Mouse (Mus musculus) erythroblast, adult 5-6 weeks (primary cell): Measurements from ENCODE around the gene Atp9a. TPM values are rescaled to one million over a fixed set of nuclear protein-coding genes. Genes with fewer than 3 reads are reported as not detected.

Experiments used
- ATAC-seq: replicated peaks from 2 replicates; pipeline ENCODE4 v1.8.0; 2016; ENCODE audit warnings: moderate number of reproducible peaks, mild to moderate bottlenecking, moderate TSS enrichment, inconsistent platforms; ENCODE audit not compliant: poor library complexity, low FRiP score, severe bottlenecking
- total RNA-seq, 2 experiments: library from RNA; stranded (forward) in 1 of 2; stranded (reverse) in 1 of 2; fragments of 150-400 nt in 1 of 2; fragments of 200-764, 138-1000 nt in 1 of 2; gene quantifications; 2 replicates each; pipeline versions ENCODE4 v1.2.3 to v1.2.4; 2015 to 2017; ENCODE audit warnings: low replicate concordance in 2 of 2

Atp9a gene
- total RNA-seq, 2 experiments from 2014 or later: not detected

DNA sequence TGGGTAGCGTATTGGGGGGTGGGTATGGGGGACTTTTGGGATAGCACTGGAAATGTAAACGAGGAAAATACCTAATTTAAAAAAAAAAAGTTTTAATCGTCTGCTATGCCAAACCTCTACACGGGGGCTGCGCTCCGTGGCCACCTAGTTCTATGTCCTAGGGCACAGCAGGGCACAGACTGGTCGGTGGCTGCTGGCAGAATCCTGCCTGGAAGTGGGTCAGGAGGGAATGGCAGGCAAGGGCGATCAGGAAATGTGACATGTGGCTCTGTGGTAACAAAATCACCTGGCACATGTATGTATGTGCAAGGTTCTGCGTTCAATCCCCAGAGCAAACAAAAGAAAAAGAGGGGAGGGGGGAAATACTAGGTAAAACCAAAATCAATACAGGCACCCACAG is 56.3 kb downstream of the Atp9a start:
- ATAC-seq: no peak

DNA sequence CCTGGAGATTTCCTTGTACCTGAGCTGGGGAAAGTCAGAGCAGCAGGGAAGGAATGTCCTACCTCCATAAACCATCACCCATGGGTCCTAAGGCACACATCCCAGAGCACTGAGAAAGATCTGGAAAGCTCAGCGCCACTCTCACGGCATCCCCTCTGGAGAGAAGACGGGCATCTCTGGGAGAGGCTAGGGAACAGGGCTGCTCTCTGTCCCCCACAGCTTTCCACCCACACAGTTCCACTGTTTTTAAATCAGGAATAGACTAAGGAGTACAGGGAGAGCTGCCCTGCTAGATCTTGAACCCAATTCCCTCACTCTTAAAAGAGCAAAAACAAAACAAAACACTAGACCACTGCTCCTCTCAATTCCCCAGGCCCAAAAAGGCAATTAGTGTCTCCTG is 57.5 kb downstream of the Atp9a start:
- ATAC-seq: no peak

DNA sequence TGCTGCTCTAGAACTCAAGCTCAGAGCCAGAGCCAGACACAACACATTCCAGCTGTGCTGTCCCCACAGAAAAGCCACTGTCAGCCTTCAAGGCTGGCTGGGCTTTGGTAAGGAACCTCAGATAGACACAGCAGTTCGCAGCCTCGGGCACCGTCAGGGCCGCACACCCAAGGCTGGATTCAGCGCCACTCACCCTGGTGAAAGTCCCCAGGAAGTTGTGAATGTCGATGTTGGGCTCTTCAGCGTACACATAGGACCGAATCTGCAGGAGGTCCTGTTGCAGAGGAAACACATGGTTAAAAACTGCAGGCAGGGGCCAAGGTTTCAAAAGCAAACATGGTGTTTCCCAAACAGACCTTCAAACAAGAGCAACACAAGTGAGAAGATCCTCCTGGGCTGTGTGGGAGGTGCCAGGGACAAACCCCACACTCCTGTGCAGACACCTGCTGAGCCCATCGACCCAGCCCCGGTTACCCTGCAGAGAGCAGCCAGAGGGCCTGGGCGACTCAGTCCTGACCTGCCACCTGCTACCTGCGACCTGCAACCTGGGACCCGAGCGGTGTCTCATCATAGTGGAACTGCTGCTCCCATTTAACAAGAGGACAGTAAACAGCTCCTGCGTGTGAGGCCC is 58.6 kb downstream of the Atp9a start:
- ATAC-seq: no peak

DNA sequence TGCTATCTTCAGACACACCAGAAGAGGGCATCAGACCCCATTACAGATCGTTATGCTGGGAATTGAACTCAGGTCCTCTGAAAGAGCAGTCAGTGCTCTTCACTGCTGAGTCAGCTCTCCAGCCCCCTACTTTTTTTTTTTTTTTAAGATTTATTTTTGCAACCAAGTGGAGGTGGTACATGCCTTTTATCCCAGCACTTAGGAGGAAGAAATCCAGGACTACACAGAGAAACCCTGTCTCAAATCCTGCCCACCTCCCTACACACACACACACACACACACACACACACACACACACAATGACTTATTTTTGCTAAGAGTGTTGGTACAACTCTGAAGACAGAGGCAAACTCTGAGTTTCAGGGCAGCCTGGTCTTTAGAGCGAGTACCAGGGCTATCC is 59.5 kb downstream of the Atp9a start:
- ATAC-seq: no peak

DNA sequence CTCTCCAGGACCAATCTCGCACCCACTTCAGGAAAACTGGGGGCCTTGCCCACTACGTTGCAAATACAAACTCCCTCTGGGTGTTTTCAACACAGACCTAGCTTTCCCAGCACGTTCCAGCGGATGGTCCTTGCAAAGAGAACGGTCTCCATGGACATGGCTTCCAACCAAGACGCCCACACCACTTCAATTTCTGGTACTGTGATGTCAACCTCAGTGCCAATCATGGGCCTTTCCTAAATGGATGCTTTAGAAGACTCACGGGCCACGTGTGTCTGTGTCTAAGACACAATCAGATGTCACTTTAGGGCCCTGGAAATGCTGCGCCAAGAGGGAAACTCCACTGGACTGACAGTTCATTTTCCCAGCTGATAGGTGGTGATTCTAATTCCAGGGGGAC is 60.7 kb downstream of the Atp9a start:
- ATAC-seq: no peak

DNA sequence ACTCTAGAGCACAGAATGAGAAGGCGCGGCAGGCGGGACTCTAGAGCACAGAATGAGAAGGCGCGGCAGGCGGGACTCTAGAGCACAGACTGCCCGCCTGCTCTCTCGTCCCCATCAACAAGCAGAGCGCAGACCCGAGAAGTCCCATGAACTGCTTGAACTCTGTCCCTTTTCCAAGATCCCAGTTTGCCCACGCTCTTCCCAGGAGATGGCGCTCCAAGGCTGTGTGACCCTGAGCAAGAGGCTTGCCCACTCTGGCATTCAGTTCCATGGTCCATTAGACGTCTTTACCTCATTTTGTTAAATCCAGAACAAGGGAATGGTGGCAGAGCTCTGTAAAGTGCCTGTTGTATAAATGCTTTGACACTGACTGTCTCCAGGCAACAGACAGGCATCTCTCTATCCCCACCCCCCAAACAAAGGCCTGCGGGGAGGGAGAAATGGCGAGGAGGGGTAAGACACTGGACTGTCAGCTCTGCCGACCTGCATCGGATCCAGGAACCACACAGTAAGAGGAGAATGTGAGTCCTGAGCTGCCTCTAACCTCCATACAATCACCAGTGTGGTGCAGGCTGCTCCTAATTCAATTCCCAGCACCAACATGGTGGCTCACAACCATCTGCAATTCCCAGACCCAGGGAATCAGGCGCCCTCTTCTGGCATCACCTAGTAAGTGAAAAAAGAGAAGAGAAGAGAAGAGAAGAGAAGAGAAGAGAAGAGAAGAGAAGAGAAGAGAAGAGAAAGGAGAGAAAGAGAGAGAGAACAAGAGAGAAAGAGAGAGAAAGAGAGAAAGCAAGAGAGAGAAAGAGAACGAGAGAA is 62.6 kb downstream of the Atp9a start:
- ATAC-seq: no peak

DNA sequence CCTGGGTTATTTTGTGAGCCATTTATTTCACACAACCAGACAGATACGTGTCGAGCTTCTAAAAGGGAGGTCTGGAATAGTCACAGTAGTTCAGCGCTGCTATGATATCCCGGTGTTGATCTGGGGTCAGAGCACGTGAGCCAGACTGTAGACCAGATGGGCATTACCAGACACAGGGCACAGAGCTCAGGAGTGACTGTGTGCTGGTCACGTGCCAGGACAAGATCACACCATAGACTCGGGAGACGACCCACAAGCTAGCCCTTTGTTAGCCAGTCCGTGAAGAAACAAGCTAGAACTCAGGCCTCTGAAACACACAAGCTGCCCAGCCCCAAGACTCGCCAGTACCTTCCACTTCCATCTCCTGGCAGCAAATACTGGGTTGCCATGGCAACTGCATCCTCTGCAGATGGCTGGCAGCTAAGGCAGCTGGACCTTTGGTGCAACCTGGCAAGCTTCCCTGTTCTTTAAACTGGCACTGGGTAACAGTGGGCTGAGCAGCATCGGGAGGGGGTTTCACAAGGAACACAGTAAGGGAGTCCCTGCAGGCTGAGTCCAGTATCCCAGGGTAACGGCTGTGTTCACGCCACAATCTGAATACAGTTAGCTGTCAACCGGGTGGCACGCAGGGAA is 63.4 kb downstream of the Atp9a start:
- ATAC-seq: no peak

DNA sequence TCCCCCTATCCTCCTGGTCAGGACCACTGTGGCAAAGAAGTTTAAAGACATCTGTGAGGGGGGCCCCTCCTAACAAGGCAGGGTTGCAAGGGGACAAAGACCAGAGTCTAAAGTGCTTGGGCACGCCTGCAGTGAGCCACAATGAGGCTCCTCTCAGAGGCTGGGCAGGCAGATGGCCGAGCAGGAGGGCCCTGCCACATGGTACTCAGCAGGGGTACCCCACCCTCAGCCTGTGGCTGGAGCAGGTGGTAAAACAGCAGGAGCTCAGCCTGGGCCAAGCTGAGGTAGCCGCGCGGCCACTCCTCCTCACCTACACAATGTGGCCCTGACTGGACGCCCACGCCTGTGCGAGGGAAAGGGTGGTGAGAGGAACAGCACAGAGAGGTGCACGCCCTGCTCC is 64.6 kb downstream of the Atp9a start:
- ATAC-seq: no peak

DNA sequence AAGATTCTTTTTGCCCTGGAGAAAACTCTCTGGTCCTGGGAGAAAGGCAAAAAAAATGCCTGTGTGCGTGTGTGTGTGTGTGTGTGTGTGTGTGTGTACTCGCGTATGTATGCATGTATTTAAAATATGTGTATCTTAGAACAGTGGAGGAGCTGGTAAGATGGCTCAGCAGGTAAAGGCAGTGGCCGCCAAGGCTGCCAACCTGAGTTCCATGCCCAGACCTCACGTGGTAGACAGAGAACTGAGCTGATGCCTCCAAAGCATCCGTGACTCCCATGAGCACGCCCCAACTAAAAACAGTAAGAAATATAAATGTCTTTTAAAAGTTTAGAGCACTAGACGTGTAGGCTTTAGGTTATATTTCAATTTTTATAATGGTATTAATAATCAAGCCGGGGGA is 70.5 kb downstream of the Atp9a start:
- ATAC-seq: no peak

DNA sequence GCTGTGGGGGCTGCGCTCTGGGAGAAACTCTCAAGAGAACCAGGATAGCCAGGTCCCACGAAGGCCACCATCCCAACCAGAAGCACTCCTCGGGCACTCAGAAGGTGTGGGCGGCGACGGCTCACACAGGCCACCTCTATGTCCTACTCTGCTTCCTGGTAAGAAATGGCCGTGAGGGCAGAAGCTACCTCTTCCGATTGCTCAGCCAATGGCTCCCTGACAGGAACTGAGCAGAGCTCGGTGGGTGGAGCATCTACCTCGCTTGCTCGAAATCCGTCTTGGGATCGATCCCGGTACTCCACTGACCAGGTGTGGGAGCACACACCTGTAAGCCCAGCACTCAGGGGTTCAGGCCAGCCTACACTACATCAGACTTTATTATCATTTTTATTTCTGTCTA is 72.0 kb downstream of the Atp9a start:
- no peak for ATAC-seq

DNA sequence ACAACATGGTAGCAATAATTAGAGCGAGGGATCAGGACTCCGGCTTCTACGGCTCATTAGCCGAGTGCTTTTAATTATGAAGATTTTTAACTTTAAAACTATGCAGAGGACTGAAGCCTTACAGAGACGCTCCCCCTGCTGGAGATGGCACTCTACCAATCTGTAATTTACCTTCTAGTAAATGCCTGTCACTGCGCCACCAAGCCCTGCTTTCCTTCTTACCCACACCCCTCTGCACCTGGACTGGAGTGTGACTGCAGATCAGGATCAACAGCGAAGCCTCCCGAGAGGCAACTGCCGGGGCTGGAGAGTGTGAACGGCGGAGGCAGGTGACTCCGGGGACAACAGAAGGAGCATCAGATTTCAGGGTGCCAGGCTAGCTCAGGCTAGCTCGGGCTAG is 72.4 kb downstream of the Atp9a start:
- ATAC-seq: no peak

DNA sequence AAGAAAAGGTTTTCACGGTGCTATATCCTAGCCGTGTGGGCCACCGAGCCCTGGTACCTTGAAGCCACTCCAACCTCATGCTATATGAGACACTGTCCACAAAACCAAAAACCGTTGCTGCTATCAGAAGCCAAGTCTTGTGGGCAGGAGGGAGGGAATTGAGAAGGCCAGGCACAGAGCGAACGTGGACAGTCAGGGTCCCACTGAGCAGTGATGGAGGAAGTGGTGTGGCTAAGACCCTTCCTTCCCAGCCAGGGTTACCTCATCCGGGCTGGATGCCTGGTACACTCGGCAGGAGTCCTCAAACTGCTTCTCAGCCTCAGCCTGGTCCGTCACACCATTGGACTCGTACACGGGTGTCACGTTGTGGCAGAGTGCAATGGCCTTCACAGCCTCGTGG is 74.5 kb downstream of the Atp9a start:
- no peak for ATAC-seq

DNA sequence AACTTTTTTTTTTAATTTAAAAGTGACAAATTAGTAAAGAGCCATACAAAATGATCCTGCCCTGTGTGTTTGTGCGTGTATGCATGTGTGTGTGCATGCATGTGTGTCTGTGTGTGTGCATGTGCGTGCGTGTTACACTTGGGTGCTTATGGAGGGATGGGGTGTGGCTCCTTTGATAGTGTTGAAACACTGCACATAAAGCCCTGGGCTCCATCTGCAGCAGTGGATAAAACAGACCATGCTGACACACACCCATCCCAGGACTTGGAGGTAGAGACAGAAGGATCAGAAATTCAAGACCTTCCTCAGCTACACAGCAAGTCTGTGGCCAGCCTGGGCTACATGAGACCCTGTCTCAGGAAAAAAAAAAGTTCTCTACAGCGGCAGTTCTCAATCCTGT is 76.5 kb downstream of the Atp9a start:
- ATAC-seq: no peak

DNA sequence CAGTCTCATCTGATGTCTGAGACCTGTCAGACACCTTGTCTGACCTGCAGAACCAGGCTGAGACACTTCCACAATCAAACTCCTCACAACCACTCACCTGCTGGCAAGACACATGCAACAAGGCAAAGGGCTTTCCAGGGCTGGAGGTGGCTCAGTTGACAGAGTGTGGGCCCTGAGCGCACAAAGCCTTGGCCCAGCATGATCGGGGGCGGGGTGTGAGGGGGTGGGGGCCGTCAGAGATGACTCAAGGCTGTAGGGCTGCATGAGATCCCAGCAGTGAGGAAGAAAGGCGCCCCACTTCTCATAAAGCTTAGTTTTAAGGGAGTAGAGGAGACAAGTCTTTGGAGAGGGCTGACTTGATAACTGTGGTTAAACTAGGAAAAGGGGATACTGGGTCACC is 78.5 kb downstream of the Atp9a start:
- no peak for ATAC-seq

DNA sequence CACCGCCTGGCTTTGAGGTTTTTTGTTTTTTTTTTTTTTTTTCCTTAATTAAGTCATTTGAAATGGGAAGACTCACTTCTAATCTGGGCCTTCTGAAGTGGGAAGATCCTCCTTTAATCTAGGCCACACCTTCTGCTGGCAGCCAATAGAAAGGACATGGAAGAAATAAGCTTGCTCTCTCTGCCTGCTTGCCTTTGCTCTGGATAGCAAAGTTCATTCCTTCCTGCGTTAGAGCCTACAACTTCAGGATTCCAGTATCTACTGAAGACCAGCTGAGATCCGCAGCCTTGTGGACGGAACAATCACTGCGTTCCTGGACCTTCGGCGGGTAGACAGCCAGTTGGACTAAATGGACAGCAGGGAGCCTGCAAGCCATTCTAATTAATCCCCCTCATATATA is 79.0 kb downstream of the Atp9a start:
- ATAC-seq: no peak

DNA sequence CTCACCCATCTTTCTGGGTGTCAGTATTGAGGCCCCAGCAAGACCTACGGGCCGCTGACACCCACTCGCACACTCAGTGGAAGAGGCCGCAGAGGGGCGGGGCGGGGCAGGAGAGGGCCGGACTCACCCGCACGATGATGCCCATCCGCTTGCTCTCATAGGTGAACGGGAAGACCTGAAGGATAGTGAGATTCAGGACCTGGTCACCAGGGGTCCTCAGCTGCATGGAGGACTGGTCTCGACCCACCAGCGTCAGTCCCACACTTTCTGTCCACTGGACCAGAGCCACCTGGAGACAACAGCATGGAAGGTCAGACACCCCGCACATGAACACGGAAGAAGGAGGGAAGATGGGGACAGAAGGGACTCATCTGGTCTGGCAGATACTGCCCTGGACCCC is 80.4 kb downstream of the Atp9a start:
- ATAC-seq: no peak

DNA sequence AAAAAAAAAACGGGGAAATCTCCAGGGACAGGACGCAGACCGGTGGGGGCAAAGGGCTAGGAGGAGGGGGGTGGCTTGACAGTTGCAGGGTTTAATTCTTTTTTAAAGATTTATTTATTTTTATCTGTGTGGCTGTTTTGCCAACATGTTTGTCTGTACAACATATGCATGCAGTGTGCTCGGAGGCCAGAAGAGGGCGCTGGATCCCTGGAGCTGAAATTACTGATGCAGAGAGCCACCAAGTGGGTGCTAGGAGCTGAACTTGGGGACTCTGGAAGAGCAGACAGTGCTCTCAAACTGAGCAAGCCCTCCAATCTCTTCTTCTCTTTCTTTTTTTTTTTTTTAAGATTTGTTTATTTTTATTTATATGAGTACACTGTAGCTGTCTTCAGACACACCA is 81.9 kb downstream of the Atp9a start:
- ATAC-seq: no peak

DNA sequence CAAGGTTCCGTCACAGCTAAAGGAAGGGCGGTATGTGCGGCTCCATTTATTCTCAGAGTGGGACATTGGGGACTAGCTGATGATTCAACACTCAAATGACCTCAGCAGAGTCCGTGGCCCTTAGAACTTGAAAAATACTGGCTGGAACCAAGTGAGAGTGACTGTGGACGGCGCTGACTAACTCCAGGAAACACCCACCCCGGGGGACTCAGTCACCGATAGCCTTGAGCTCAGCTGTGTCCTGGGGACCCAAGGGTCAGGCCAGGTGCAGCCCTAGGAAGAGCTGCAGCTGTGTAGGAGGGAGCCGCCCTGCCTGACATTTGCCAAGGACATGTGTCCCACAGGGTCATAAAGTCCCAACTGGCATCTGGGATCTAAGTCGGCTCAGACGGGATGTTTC is 83.7 kb downstream of the Atp9a start:
- no peak for ATAC-seq

DNA sequence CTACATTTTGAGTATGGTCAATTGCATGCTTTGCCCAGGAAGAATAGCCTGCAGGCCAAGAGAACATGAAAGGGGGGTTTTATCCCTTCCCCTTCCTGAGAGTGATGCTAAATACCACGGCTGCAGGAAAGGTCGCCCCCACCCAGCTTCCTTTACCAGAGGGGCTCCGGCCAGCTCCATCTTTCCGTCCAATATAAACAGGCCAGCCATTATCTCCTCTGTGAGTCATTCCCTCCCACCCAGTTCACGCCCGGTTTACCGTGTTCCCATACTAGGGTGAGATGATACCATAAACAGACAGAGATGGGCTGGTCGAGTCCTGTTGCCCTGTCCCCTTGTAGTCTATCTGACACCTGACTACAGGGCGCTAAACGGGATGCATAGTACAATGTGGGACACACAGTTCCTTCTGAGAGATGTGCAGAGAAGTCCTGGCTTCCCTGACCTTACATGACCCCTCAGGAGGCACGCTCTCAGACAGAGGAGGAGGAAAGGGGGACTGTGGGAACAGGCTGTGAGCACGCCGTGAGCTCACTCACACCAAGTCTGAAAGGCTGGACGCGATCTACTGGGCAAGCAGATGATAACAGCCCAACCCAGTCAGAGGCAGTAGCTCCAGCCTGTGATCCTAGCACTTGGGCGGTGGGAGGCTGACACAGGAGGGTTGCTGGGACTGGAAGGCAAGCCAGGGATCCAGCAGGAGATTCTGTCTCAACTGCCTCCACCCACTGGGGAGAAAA is 85.5 kb downstream of the Atp9a start:
- ATAC-seq: no peak

DNA sequence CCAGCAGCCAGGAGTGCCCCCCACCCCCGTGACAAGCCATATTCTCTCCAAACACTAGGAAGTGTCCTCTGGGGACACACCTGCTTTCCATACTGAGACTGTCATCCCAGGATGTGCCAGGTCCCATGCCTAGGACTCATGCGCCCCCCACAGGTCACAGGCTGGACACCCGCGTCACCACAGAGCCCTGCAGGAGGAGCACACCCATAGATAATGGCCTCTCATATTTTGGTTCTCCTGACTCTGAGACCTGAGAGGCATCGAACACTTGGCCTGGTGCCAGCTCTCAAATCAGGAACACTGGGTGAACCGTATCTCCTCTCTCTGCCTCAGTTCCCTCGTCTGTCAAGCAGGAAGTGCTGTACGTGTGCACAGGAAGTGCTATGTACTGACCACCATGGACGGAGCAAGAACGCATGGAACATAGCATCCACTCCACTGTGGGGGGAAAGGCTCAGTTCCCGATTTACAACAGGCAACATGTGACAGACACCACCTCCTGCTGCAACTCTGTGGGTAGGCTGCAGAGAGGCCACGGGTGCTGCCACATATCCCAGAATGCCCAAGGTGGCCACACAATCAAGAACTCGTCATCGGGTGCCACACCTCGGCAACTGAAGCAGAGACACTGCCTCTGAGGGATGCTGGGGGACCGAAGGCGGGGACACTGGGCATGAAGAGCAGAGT is 87.1 kb downstream of the Atp9a start:
- no peak for ATAC-seq
